Mouse (Mus musculus): ENCODE measurements around the gene Gm13043.
"Not testable (repeated sequence)": the region's sequence is repeated elsewhere in the genome, so short reads cannot be mapped to it uniquely, and the experiment has no call there.

Gm13043 gene

GRCm38 (mm10) chr4:143511043-143511442 is at the start of gene Gm13043:
Gm13043 (plus strand) TSS chr4:143511343.
- DNase-seq, result no peak

- not testable (repeated sequence) for DNase-seq
Observed at GRCm38 (mm10) chr4:143535654-143536053, 24.5 kb downstream of the Gm13043 start, which contains the start of gene Gm13040. Gm13040 (plus strand) TSS chr4:143535954.

- not testable (repeated sequence) for DNase-seq
Observed at GRCm38 (mm10) chr4:143551400-143551799, 40.3 kb downstream of the Gm13043 start, which contains the start of the genes BC080695 and Gm13057. BC080695 (plus strand) TSS chr4:143551700. Gm13057 (plus strand) TSS chr4:143551709.

Measured in lung, postnatal 36 days (tissue).